Mouse (Mus musculus) C2C12 (cell line): ENCODE measurements around the gene Ly75.

Source experiments
- CEBPB ChIP-seq: IDR thresholded peaks from one replicate; pipeline ENCODE4 v1.6.1; 2011; ENCODE audit warnings: low read depth, mild to moderate bottlenecking, control low read depth, moderate library complexity
- CTCF ChIP-seq: IDR thresholded peaks from one replicate; pipeline ENCODE4 v1.5.1; 2011; ENCODE audit not compliant: control insufficient read depth, insufficient read depth, insufficient read length
- FOSL1 ChIP-seq: IDR thresholded peaks from one replicate; pipeline ENCODE4 v1.8.0; 2011; ENCODE audit warnings: mild to moderate bottlenecking, low read length; ENCODE audit not compliant: poor library complexity, insufficient read depth, severe bottlenecking
- MAX ChIP-seq: IDR thresholded peaks from one replicate; pipeline ENCODE4 v1.6.1; 2011; ENCODE audit warnings: mild to moderate bottlenecking, control low read depth
- MYOD1 ChIP-seq: IDR thresholded peaks from one replicate; pipeline ENCODE4 v1.6.1; 2011; ENCODE audit warnings: low read depth; ENCODE audit not compliant: control insufficient read depth, insufficient read length
- USF1 ChIP-seq: IDR thresholded peaks from one replicate; pipeline ENCODE4 v1.6.1; 2011; ENCODE audit warnings: low read depth, mild to moderate bottlenecking, control low read depth, moderate library complexity

DNA sequence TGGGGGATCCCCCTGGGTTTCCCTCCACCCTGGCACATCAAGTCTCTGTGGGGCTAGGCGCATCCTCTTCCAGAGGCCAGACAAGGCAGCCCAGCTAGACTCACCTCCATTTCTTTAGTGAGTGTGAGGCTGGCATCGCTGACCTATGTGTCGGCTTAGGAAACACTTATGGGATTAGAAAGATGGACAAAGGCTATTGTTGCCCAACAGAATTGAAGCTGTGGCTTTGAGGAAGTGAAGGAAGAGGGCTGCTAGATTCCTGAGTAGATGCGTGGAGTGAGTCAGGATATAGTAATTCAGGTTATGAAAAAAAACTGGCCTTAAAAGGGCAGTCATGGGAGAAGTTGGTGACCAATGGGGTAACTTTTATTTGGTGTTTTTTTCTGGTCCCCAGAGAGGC lies 13.6 kb downstream of the Ly75 start:
- TF ChIP-seq CTCF = no peak
- TF ChIP-seq MAX = peak; percentile 36
- TF ChIP-seq FOSL1 = peak; percentile 86
- TF ChIP-seq USF1 = peak; percentile 6
- TF ChIP-seq CEBPB = peak; percentile 95
- no peak for TF ChIP-seq MYOD1
